Mouse (Mus musculus) intestine, embryonic 16.5 days (tissue): ENCODE measurements around the gene Smtn. TPM values are rescaled to one million over a fixed set of nuclear protein-coding genes. Genes with fewer than 3 reads are reported as not detected.

Source experiments
- ATAC-seq: fragments of 200-750 bp; cut with Nextera tagmentation; 2 replicates; pipeline ENCODE4 v1.8.0; 2017; ENCODE audit warnings: moderate TSS enrichment, moderate library complexity
- H3K27ac ChIP-seq: fragments of 300-500 bp; sonication (generic); 2 replicates; pipeline ENCODE4 v1.5.1; 2014; ENCODE audit warnings: mild to moderate bottlenecking, low read length
- H3K27me3 ChIP-seq: fragments of 300-500 bp; sonication (generic); replicated peaks from 2 replicates; pipeline ENCODE4 v1.6.1; 2014; ENCODE audit warnings: low read length, control low read depth, mixed read lengths; ENCODE audit not compliant: control insufficient read depth, insufficient read depth
- H3K36me3 ChIP-seq: fragments of 300-500 bp; sonication (generic); 2 replicates; pipeline ENCODE4 v1.6.1; 2014; ENCODE audit warnings: low read length, control low read depth; ENCODE audit not compliant: control insufficient read depth, insufficient read depth
- H3K4me1 ChIP-seq: fragments of 300-500 bp; sonication (generic); 2 replicates; pipeline ENCODE4 v1.6.1; 2014; ENCODE audit warnings: low read length, control low read depth, mixed read lengths; ENCODE audit not compliant: control insufficient read depth, insufficient read depth
- H3K4me2 ChIP-seq: fragments of 300-500 bp; sonication (generic); 2 replicates; pipeline ENCODE4 v1.6.1; 2014; ENCODE audit warnings: low read depth, low read length, control low read depth
- H3K4me3 ChIP-seq: fragments of 300-500 bp; sonication (generic); 2 replicates; pipeline ENCODE4 v1.5.1; 2014; ENCODE audit warnings: mild to moderate bottlenecking, low read length
- H3K9ac ChIP-seq: fragments of 300-500 bp; sonication (generic); 2 replicates; pipeline ENCODE4 v1.6.1; 2014; ENCODE audit warnings: low read depth, low read length
- H3K9me3 ChIP-seq: fragments of 300-500 bp; sonication (generic); 2 replicates; pipeline ENCODE4 v1.6.1; 2016; ENCODE audit warnings: low read length, control low read depth; ENCODE audit not compliant: control insufficient read depth
- WGBS: fragments of 180-500 bp; shearing (Covaris S2); extraction: QIAGEN DNeasy Blood & Tissue Kit; methylation state at CpG from one replicate; pipeline ENCODE4 v1.1.7; 2014; 5-methylcytosine and 5-hydroxymethylcytosine counted together
- polyA plus RNA-seq: library from polyadenylated mRNA; unstranded; fragments of >200 nt; fragmentation: Nextera tagmentation; extraction: Ambion mirVana; gene quantifications from 2 replicates; pipeline ENCODE4 v1.2.1, GENCODE M21; 2015

Smtn gene
- 78.2 and 80.1 TPM in 2 replicates for polyA plus RNA-seq

- ATAC-seq, result no peak
- H3K27ac ChIP-seq, result no peak within 1 kb of the TSS
- H3K9ac ChIP-seq, result peak within 1 kb of the TSS; percentile 64
These were observed at the start of gene Smtn for GRCm38 (mm10) chr11:3540451-3541085. Smtn (minus strand) TSS chr11:3540612.

GRCm38 (mm10) chr11:3588036-3588672 lies 47.7 kb upstream of the Smtn start:
- Histone ChIP-seq H3K4me1 (peaks cover 3% of the 10 kb centered on the region; the same call in 1 of the 2 replicates), H3K4me2 (no peak overlapping the region), H3K9me3 (no peaks in the 10 kb centered on the region), H3K9ac (no peak overlapping the region), H3K27me3 (no peaks in the 10 kb centered on the region), H3K36me3 (no peaks in the 10 kb centered on the region), H3K27ac (no peak overlapping the region), H3K4me3 (no peak overlapping the region)
- no peak for ATAC-seq
- 72% methylated on average over 11 of the region's 11 CpGs for WGBS

More at GRCm38 (mm10) chr11:3540451-3541085, at the start of gene Smtn:
- H3K9me3 ChIP-seq, result peaks cover 4% of the 10 kb centered on the region; the same call in 1 of the 2 replicates
- H3K4me3 ChIP-seq, result peak within 1 kb of the TSS; percentile 62
- no peaks in the 10 kb centered on the region for H3K27me3 ChIP-seq
- peak within 1 kb of the TSS; percentile 91 for H3K4me2 ChIP-seq
- no peaks in the 10 kb centered on the region for H3K36me3 ChIP-seq
- WGBS, result 91% methylated on average over 23 of the region's 23 CpGs
- peaks cover 30% of the 10 kb centered on the region for H3K4me1 ChIP-seq

GRCm38 (mm10) chr11:3587350-3587749 lies 46.9 kb upstream of the Smtn start:
- 31% methylated on average over 4 of the region's 4 CpGs for WGBS
- peaks cover 3% of the 10 kb centered on the region; the same call in 1 of the 2 replicates for H3K4me1 ChIP-seq
- H3K9me3 ChIP-seq, result no peaks in the 10 kb centered on the region
- H3K4me3 ChIP-seq, result no peak overlapping the region
- no peak overlapping the region for H3K9ac ChIP-seq
- H3K36me3 ChIP-seq, result no peaks in the 10 kb centered on the region
- no peak overlapping the region for H3K4me2 ChIP-seq
- no peaks in the 10 kb centered on the region for H3K27me3 ChIP-seq
- ATAC-seq, result peak; percentile 81; the same call in 1 of the 2 replicates
- no peak overlapping the region for H3K27ac ChIP-seq

GRCm38 (mm10) chr11:3585983-3586618 lies 45.7 kb upstream of the Smtn start:
- WGBS, result 62% methylated on average over 6 of the region's 6 CpGs
- Histone ChIP-seq H3K9me3 (no peaks in the 10 kb centered on the region), H3K9ac (no peak overlapping the region), H3K27ac (no peak overlapping the region), H3K36me3 (no peaks in the 10 kb centered on the region), H3K4me3 (no peak overlapping the region), H3K27me3 (no peaks in the 10 kb centered on the region), H3K4me1 (peaks cover 3% of the 10 kb centered on the region; the same call in 1 of the 2 replicates), H3K4me2 (no peak overlapping the region)
- ATAC-seq, result no peak

DNA sequence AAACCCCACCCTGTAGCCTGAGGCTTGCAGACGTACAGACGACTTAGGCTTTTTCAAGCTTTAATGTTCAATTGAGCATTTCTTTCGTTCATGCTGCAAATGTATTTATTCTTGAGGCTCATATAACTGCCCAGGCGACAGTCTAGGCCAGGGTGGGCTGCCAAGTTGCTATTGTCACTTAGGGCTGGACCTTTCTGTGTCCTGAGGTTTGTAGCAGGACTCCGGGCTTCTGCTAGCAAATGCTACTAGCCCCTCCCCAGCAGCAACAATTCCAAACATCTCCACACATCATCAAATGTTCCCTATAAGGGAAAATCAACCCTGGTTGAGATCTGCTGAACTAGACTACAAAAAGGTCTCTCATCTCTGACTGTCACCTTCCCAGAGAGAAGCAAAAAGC lies 42.7 kb upstream of the Smtn start:
- ATAC-seq, result no peak
- Histone ChIP-seq H3K27ac (peak overlapping the region; percentile 21; the same call in 1 of the 2 replicates), H3K27me3 (no peaks in the 10 kb centered on the region), H3K36me3 (no peaks in the 10 kb centered on the region), H3K4me2 (no peak overlapping the region), H3K9ac (no peak overlapping the region), H3K9me3 (no peaks in the 10 kb centered on the region), H3K4me1 (peaks cover 3% of the 10 kb centered on the region; the same call in 1 of the 2 replicates), H3K4me3 (no peak overlapping the region)
- 60% methylated on average over 5 of the region's 5 CpGs for WGBS

- no peaks in the 10 kb centered on the region for H3K4me1 ChIP-seq
- no peak overlapping the region for H3K4me2 ChIP-seq
These were observed 41.5 kb upstream of the Smtn start for GRCm38 (mm10) chr11:3581908-3582307.

DNA sequence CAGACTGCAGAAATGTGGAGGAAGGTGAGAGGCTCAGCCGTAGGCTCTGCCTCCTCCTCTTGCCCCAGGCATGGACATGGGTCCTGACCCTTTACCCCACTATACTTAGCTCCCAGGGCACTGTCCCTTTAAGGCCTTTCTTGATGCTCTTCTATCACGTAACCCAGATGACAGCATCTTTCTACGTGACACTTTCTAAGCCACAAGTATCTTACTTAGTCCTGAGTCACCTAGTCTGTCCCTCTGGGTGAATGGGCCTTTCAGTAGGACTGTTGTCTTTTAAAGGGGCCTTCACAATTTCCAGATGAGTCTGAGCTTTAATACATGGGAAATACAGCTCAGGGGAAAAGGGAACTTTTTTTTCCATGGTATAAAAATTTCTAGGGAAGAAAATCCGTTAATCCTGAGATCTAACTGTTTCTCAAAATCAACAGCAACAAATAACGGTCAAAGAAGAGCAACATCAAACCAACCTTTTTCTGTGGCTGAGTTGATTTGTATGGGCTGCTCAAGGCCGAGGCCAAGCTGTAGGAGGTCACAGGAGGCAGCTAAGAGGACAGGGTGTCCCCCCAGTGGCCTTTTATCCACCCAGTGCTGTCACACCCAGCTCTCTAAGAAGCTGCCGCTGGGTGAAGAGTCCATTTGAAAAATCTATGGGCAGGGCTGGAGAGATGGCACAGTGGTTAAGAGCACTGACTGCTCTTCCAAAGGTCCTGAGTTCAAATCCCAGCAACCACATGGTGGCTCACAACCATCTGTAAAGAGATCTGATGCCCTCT lies 40.1 kb upstream of the Smtn start:
- Histone ChIP-seq H3K36me3 (no peaks in the 10 kb centered on the region), H3K9ac (no peak overlapping the region), H3K27me3 (no peaks in the 10 kb centered on the region), H3K4me2 (no peak overlapping the region), H3K9me3 (no peaks in the 10 kb centered on the region), H3K4me3 (no peak overlapping the region), H3K27ac (no peak overlapping the region), H3K4me1 (no peaks in the 10 kb centered on the region)
- 68% methylated on average over 7 of the region's 7 CpGs for WGBS
- no peak for ATAC-seq

More at GRCm38 (mm10) chr11:3581908-3582307, 41.5 kb upstream of the Smtn start:
- 97% methylated on average over 4 of the region's 4 CpGs for WGBS
- H3K9me3 ChIP-seq, result no peaks in the 10 kb centered on the region
- H3K27ac ChIP-seq, result no peak overlapping the region
- no peak for ATAC-seq
- H3K4me3 ChIP-seq, result no peak overlapping the region
- no peaks in the 10 kb centered on the region for H3K36me3 ChIP-seq
- H3K9ac ChIP-seq, result no peak overlapping the region
- no peaks in the 10 kb centered on the region for H3K27me3 ChIP-seq

- Histone ChIP-seq H3K9me3 (no peaks in the 10 kb centered on the region), H3K27me3 (no peaks in the 10 kb centered on the region), H3K9ac (no peak overlapping the region), H3K4me3 (no peak overlapping the region), H3K4me1 (peaks cover 17% of the 10 kb centered on the region), H3K36me3 (no peaks in the 10 kb centered on the region), H3K4me2 (no peak overlapping the region), H3K27ac (no peak overlapping the region)
- 77% methylated on average over 10 of the region's 10 CpGs for WGBS
- ATAC-seq, result no peak
These were observed 37.8 kb upstream of the Smtn start for GRCm38 (mm10) chr11:3578050-3578725.
